ENCODE assay signal across 13 mouse cellular contexts in genomic region chr14:84612551-84612950, GRCm38 (mm10).
"Had no signal": no experiment of that assay in that cellular context is flagged by ENCODE, and none has a peak within 500 bp of the region (broad histone marks: within the 10 kb centered on the region; RNA-seq: fewer than 3 reads in every experiment).

No protein-coding gene starts in this region.

- H3K9me3 ChIP-seq: liver, embryonic 15.5 days; midbrain, embryonic 10.5 days; neural tube, embryonic 12.5 days had no signal

- H3K27ac ChIP-seq: layer of hippocampus, adult 2 months; liver, embryonic 15.5 days; midbrain, embryonic 10.5 days; neural tube, embryonic 12.5 days had no signal

- H3K9ac ChIP-seq: liver, embryonic 15.5 days; neural tube, embryonic 12.5 days had no signal

- ATAC-seq: lung, postnatal 0 days had no signal

- H3K27me3 ChIP-seq: liver, embryonic 15.5 days; neural tube, embryonic 12.5 days had no signal

- H3K4me3 ChIP-seq: layer of hippocampus, adult 2 months; liver, embryonic 15.5 days; midbrain, embryonic 10.5 days; neural tube, embryonic 12.5 days had no signal

- H3K4me2 ChIP-seq: liver, embryonic 11.5 days; liver, embryonic 15.5 days; neural tube, embryonic 12.5 days had no signal

- H3K36me3 ChIP-seq: liver, embryonic 15.5 days; midbrain, embryonic 10.5 days; neural tube, embryonic 12.5 days had no signal

- H3K4me1 ChIP-seq: liver, embryonic 15.5 days; midbrain, embryonic 10.5 days; neural tube, embryonic 12.5 days had no signal

- DNase-seq: kidney, postnatal 10 days; kidney, postnatal 4 days; left cerebral cortex, postnatal 4 days; lung, adult 2 months; lung, postnatal 36 days; midbrain, embryonic 14.5 days; right cerebral cortex, postnatal 25 days had no signal
